Mouse (Mus musculus): Measurements from ENCODE around the gene Chchd3. TPM values are rescaled to one million over a fixed set of nuclear protein-coding genes. Genes with fewer than 3 reads are reported as not detected.

Chchd3 gene
- polyA plus RNA-seq, 1 experiment from 2014 or later, result 138 TPM

DNA sequence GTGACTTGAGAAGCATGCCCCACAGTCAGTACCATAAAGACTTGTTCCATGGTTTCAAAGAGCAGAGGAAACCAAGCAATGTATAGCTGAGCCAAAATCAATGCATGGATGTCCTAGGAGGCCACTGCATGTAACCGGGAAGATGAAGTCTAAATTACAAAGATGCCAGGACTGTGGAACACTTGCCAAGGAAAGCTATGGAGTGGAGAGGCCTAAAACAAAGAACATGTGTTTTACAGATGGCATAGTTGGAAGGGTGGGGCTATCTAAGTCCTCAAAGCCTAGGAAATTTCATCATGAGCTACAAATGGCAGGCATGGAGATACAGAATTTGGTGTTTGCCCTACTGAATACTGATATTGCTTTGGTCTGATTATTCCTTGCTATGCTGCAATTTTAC is 137.7 kb downstream of the Chchd3 start:
- H3K9ac ChIP-seq, result no peak overlapping the region
- H3K4me3 ChIP-seq, result no peak overlapping the region
- ATAC-seq, result no peak
- peaks cover 2% of the 10 kb centered on the region; the same call in 1 of the 2 replicates for H3K36me3 ChIP-seq (ENCODE audit: poor library complexity, severe bottlenecking)
- WGBS, result 88% methylated on average over 1 of the region's 1 CpGs
- no peaks in the 10 kb centered on the region for H3K4me1 ChIP-seq
- H3K4me2 ChIP-seq, result no peak overlapping the region
- H3K27me3 ChIP-seq, result no peaks in the 10 kb centered on the region
- no peak overlapping the region for H3K27ac ChIP-seq
- no peaks in the 10 kb centered on the region for H3K9me3 ChIP-seq (replicated peaks)

DNA sequence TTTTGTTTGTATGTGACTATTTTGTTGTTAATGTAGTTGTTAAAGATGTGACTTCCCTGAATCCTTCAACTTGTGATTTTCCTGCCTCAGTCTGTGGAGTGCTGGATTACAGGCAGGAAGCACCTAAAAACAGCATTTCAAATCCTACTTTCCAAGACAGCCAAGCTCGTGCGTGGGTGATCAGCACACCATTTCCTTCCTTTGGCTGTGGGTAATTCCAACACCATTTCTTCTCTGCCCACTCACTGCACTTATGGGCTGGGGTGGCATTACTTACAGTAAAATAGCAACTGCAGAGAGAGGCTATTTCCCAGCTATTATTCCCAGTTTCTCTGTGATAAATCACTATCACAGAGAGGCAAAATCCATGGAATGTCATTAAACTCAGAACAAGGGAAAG is 140.0 kb downstream of the Chchd3 start:
- Histone ChIP-seq H3K9ac (no peak overlapping the region), H3K4me3 (no peak overlapping the region), H3K4me1 (no peaks in the 10 kb centered on the region), H3K9me3 (replicated peaks) (no peaks in the 10 kb centered on the region), H3K36me3 (ENCODE audit: poor library complexity, severe bottlenecking) (peaks cover 7% of the 10 kb centered on the region; the same call in 1 of the 2 replicates), H3K27ac (no peak overlapping the region), H3K4me2 (no peak overlapping the region), H3K27me3 (no peaks in the 10 kb centered on the region)
- ATAC-seq, result no peak
- WGBS, result 81% methylated on average over 2 of the region's 2 CpGs

DNA sequence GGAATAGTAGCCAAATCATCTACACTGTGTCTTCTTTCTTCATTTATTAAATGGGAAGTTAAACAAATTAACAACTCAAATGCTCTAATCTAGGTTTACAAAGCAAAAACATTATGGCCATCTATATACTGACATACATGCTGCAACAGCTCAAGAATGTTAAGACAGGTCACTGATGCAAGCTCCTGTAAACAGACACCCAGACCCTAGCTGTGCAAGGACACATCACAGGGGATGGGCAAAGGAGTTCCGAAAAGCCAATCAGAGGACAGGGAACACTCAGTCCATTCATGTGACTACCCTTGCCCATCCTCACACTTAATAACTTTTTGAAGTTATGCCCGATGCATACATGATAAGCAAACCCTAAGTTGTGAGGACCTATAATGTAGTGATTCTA is 149.4 kb downstream of the Chchd3 start:
- Histone ChIP-seq H3K27me3 (no peaks in the 10 kb centered on the region), H3K4me2 (no peak overlapping the region), H3K4me1 (no peaks in the 10 kb centered on the region), H3K4me3 (no peak overlapping the region), H3K27ac (no peak overlapping the region), H3K9me3 (replicated peaks) (no peaks in the 10 kb centered on the region), H3K9ac (no peak overlapping the region), H3K36me3 (ENCODE audit: poor library complexity, severe bottlenecking) (no peaks in the 10 kb centered on the region)
- 88% methylated on average over 2 of the region's 2 CpGs for WGBS
- ATAC-seq, result no peak

DNA sequence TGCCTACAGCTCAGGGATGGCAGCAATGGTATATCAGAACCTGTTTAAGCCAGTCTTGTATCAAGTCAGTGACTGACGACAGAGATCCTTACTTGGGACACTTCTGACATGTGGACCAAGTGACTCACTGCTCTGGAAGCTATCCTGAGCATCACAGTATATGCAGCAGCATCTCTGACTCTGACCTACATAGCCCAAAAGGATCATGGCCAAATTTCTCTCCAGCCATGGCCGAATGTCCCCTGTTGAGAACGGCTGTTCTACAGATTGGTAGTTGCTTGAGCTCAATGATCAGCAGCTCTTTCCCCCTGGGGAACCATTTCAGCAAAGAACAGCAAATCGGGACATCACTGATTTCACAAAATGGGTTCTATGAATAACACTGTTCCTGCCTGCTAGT is 161.0 kb downstream of the Chchd3 start:
- no peak overlapping the region for H3K27ac ChIP-seq
- no peak overlapping the region for H3K4me2 ChIP-seq
- no peak overlapping the region for H3K9ac ChIP-seq
- WGBS, result 94% methylated on average over 4 of the region's 4 CpGs
- no peak for ATAC-seq
- H3K36me3 ChIP-seq (ENCODE audit: poor library complexity, severe bottlenecking), result no peaks in the 10 kb centered on the region
- no peaks in the 10 kb centered on the region for H3K9me3 ChIP-seq (replicated peaks)
- H3K27me3 ChIP-seq, result no peaks in the 10 kb centered on the region
- 0 out of 2 replicates have a peak, but pooled peaks cover 3% of the 10 kb centered on the region for H3K4me1 ChIP-seq
- H3K4me3 ChIP-seq, result no peak overlapping the region

GRCm38 (mm10) chr6:32894100-32894499 is 166.0 kb downstream of the Chchd3 start:
- H3K4me2 ChIP-seq, result no peak overlapping the region
- H3K9me3 ChIP-seq (replicated peaks), result no peaks in the 10 kb centered on the region
- H3K27ac ChIP-seq, result no peak overlapping the region
- no peaks in the 10 kb centered on the region for H3K27me3 ChIP-seq
- H3K4me1 ChIP-seq, result no peaks in the 10 kb centered on the region
- no peak overlapping the region for H3K4me3 ChIP-seq
- no peaks in the 10 kb centered on the region for H3K36me3 ChIP-seq (ENCODE audit: poor library complexity, severe bottlenecking)
- H3K9ac ChIP-seq, result no peak overlapping the region
- ATAC-seq, result no peak
- 89% methylated on average over 2 of the region's 2 CpGs for WGBS

DNA sequence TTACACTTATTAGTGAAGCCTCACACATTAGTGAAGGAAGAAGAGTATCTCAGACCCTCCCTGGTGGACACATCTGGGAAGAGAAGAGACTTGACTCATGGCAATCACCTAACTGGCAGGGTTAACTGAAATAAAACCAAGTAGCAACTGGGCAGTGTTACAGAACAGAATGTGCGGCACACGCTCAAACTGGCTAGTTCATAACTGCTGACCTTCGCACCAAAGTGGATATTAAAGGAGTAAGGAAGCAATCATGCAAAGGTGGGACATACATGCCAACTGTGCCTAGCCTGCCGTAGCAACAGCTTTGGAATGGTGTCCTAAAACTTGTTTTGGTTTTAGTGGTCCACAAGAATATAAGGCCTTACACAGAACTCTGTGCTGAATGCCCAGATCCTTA is 169.3 kb downstream of the Chchd3 start:
- WGBS, result 97% methylated on average over 4 of the region's 4 CpGs
- Histone ChIP-seq H3K4me2 (no peak overlapping the region), H3K4me3 (no peak overlapping the region), H3K36me3 (ENCODE audit: poor library complexity, severe bottlenecking) (no peaks in the 10 kb centered on the region), H3K27ac (no peak overlapping the region), H3K9ac (no peak overlapping the region), H3K27me3 (no peaks in the 10 kb centered on the region), H3K4me1 (no peaks in the 10 kb centered on the region), H3K9me3 (replicated peaks) (no peaks in the 10 kb centered on the region)
- ATAC-seq, result no peak

DNA sequence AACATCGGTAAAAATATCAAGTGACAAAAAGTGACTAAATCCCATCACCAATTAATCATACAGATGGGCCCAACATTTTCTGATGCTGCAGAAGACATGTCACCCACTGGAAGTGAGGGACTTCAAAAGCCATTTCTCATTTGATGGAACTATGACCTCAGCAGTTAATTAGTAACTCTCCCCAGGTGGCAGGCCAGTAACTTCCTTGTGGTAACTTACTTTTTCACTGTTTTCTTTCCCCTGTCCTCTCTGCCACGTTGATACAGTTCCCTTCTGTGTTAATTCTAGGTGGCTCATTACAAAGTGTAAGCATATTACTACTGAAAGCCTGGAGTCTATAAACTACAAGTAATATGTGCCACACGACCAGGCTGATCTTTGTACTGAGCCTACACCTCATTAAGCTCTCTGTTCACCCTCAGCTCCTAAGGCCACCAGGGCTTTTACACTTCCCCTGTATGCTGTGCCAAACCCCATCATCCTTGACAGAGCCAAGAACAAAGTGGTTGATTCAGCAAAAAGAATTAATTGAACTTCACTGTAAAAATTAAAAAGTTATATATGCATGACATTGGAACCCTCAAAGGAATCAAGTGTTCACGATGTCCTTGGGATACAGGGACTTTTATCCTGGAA is 171.0 kb downstream of the Chchd3 start:
- H3K4me3 ChIP-seq, result no peak overlapping the region
- 59% methylated on average over 4 of the region's 4 CpGs for WGBS

GRCm38 (mm10) chr6:32878586-32878985 is 181.5 kb downstream of the Chchd3 start:
- Histone ChIP-seq H3K4me3 (no peak overlapping the region), H3K9ac (no peak overlapping the region), H3K27ac (no peak overlapping the region), H3K9me3 (replicated peaks) (no peaks in the 10 kb centered on the region), H3K36me3 (ENCODE audit: poor library complexity, severe bottlenecking) (no peaks in the 10 kb centered on the region), H3K4me2 (no peak overlapping the region), H3K4me1 (peaks cover 8% of the 10 kb centered on the region), H3K27me3 (no peaks in the 10 kb centered on the region)
- 85% methylated on average over 5 of the region's 5 CpGs for WGBS
- ATAC-seq, result no peak

More for the DNA sequence above, 171.0 kb downstream of the Chchd3 start:
- H3K9me3 ChIP-seq (replicated peaks), result no peaks in the 10 kb centered on the region
- H3K4me1 ChIP-seq, result no peaks in the 10 kb centered on the region
- H3K36me3 ChIP-seq (ENCODE audit: poor library complexity, severe bottlenecking), result no peaks in the 10 kb centered on the region
- no peak for ATAC-seq
- H3K4me2 ChIP-seq, result no peak overlapping the region
- H3K27ac ChIP-seq, result no peak overlapping the region
- H3K27me3 ChIP-seq, result no peaks in the 10 kb centered on the region
- H3K9ac ChIP-seq, result no peak overlapping the region

DNA sequence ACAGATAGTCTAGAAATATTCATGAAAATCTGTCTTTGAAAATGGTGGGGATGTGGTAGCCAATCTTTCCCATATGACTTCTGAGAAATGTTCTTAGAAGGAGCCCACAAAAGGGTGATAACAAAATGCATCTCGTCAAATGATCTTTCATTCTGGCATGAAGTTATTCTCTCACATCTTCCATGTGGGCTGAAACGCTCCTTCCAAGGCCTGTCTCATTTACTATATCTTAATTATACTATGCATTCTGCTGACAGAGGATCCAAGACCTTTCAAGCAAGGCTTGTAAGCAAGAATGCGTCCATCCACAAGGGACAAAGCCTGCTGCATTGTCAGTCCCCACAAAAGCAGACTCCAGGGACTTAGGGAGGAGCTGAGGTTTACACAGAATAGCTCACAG is 185.9 kb downstream of the Chchd3 start:
- H3K27ac ChIP-seq, result no peak overlapping the region
- H3K9me3 ChIP-seq (replicated peaks), result no peaks in the 10 kb centered on the region
- no peak overlapping the region for H3K4me3 ChIP-seq
- H3K9ac ChIP-seq, result no peak overlapping the region
- WGBS, result 16% methylated on average over 3 of the region's 3 CpGs
- no peaks in the 10 kb centered on the region for H3K27me3 ChIP-seq
- H3K36me3 ChIP-seq (ENCODE audit: poor library complexity, severe bottlenecking), result 0 out of 2 replicates have a peak, but pooled peaks cover under 1% of the 10 kb centered on the region
- ATAC-seq, result no peak
- peaks cover 8% of the 10 kb centered on the region for H3K4me1 ChIP-seq
- no peak overlapping the region for H3K4me2 ChIP-seq

DNA sequence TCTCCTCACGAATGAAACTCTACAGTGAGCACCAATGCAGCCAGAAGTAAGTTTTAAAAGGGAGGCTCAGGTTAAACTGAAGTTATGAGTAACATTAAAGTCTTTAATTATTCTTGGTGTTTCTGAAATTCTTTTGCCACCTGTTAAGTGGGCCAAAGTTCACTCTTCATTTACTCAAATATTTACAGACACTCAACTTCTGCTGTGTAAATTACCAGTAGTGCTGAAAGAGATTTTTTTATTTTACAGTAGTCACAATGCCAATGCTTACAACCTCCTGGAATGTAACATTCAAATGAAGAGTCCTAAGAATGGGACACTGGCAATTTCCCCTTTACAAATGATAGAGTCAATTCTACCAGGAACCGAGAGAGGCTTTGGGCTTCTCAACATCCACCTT is 187.3 kb downstream of the Chchd3 start:
- Histone ChIP-seq H3K9me3 (replicated peaks) (0 out of 2 replicates have a peak, but pooled peaks cover 3% of the 10 kb centered on the region), H3K4me3 (no peak overlapping the region), H3K4me2 (no peak overlapping the region), H3K27ac (no peak overlapping the region), H3K4me1 (peaks cover 8% of the 10 kb centered on the region), H3K36me3 (ENCODE audit: poor library complexity, severe bottlenecking) (0 out of 2 replicates have a peak, but pooled peaks cover 4% of the 10 kb centered on the region), H3K27me3 (no peaks in the 10 kb centered on the region), H3K9ac (no peak overlapping the region)
- ATAC-seq, result no peak
- 88% methylated on average over 2 of the region's 2 CpGs for WGBS

- 91% methylated on average over 4 of the region's 4 CpGs for WGBS
These were observed 209.1 kb downstream of the Chchd3 start for GRCm38 (mm10) chr6:32850960-32851359.

GRCm38 (mm10) chr6:32848974-32849373 is 211.1 kb downstream of the Chchd3 start:
- H3K9ac ChIP-seq, result no peak overlapping the region
- WGBS, result 89% methylated on average over 7 of the region's 7 CpGs

More at GRCm38 (mm10) chr6:32850960-32851359, 209.1 kb downstream of the Chchd3 start:
- ATAC-seq, result no peak
- H3K4me2 ChIP-seq, result no peak overlapping the region
- H3K27me3 ChIP-seq, result no peaks in the 10 kb centered on the region
- no peak overlapping the region for H3K4me3 ChIP-seq
- H3K36me3 ChIP-seq (ENCODE audit: poor library complexity, severe bottlenecking), result no peaks in the 10 kb centered on the region
- no peak overlapping the region for H3K9ac ChIP-seq
- H3K27ac ChIP-seq, result no peak overlapping the region
- no peaks in the 10 kb centered on the region for H3K9me3 ChIP-seq (replicated peaks)
- H3K4me1 ChIP-seq, result no peaks in the 10 kb centered on the region

DNA sequence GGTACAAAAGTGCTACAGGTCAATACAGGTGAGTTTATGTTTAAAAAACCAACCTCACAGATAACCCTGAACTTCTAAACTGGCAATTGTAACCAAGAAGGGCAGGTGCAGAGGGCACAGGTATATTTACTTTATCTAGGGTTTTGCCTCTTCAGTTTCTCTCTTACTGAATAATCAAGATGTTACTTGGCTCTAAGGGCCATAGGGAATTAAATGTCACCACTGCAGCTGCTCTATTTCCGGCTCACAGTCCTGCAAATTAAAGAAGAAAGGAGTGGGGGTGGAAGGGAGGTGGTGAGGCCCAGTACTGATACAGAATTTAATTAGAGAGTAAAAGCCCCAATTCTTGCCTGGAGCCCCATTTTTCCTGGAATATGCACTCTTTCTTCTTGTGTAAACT is 214.6 kb downstream of the Chchd3 start:
- no peak for ATAC-seq
- H3K4me3 ChIP-seq, result no peak overlapping the region
- no peaks in the 10 kb centered on the region for H3K27me3 ChIP-seq
- H3K9me3 ChIP-seq (replicated peaks), result no peaks in the 10 kb centered on the region
- H3K27ac ChIP-seq, result no peak overlapping the region
- no peak overlapping the region for H3K9ac ChIP-seq
- H3K4me2 ChIP-seq, result no peak overlapping the region
- no peaks in the 10 kb centered on the region for H3K4me1 ChIP-seq
- WGBS, result 24% methylated on average over 1 of the region's 1 CpGs
- H3K36me3 ChIP-seq (ENCODE audit: poor library complexity, severe bottlenecking), result no peaks in the 10 kb centered on the region

More at GRCm38 (mm10) chr6:32848974-32849373, 211.1 kb downstream of the Chchd3 start:
- H3K9me3 ChIP-seq (replicated peaks), result no peaks in the 10 kb centered on the region
- H3K4me2 ChIP-seq, result no peak overlapping the region
- H3K36me3 ChIP-seq (ENCODE audit: poor library complexity, severe bottlenecking), result no peaks in the 10 kb centered on the region
- H3K4me3 ChIP-seq, result no peak overlapping the region
- no peak overlapping the region for H3K27ac ChIP-seq
- no peaks in the 10 kb centered on the region for H3K4me1 ChIP-seq
- no peaks in the 10 kb centered on the region for H3K27me3 ChIP-seq
- no peak for ATAC-seq
